Mouse (Mus musculus): ENCODE measurements around the gene Gnl1. TPM values are rescaled to one million over a fixed set of nuclear protein-coding genes. Genes with fewer than 3 reads are reported as not detected.
A peak's percentile ranks its signal among the peaks of the same experiment; 100 is the strongest.
"Not testable (repeated sequence)": the region's sequence is repeated elsewhere in the genome, so short reads cannot be mapped to it uniquely, and the experiment has no call there.

Gnl1 gene
- total and polyA plus RNA-seq, 2 experiments from 2014 or later, result 83.4 to 115 TPM

GRCm38 (mm10) chr17:36025901-36026300 is 46.2 kb downstream of the Gnl1 start:
- DNase-seq, result no peak
- H3K4me2 ChIP-seq (ENCODE audit: low read depth), result no peak overlapping the region

GRCm38 (mm10) chr17:36027663-36028062 is 48.0 kb downstream of the Gnl1 start:
- no peaks in the 10 kb centered on the region for H3K36me3 ChIP-seq (ENCODE audit: insufficient read depth)
- no peaks in the 10 kb centered on the region for H3K27me3 ChIP-seq (ENCODE audit: insufficient read depth, low read length)
- H3K4me1 ChIP-seq (ENCODE audit: insufficient read depth), result 0 out of 2 replicates have a peak, but pooled peaks cover 2% of the 10 kb centered on the region
- H3K4me2 ChIP-seq (ENCODE audit: low read depth), result no peak overlapping the region
- no peak for ATAC-seq
- H3K9ac ChIP-seq, result no peak overlapping the region
- no peak for TF ChIP-seq CTCF (IDR thresholded peaks at IDR 0.05; ENCODE audit: low read depth)
- no peak for DNase-seq
- 96% methylated on average over 4 of the region's 4 CpGs for WGBS
- H3K27ac ChIP-seq (ENCODE audit: low read depth, low read length), result no peak overlapping the region
- H3K4me3 ChIP-seq (ENCODE audit: low read depth, low read length), result no peak overlapping the region
- H3K9me3 ChIP-seq (ENCODE audit: low read length), result no peaks in the 10 kb centered on the region

More at GRCm38 (mm10) chr17:36025901-36026300, 46.2 kb downstream of the Gnl1 start:
- TF ChIP-seq CTCF (IDR thresholded peaks at IDR 0.05; ENCODE audit: low read depth), result no peak
- no peaks in the 10 kb centered on the region for H3K27me3 ChIP-seq (ENCODE audit: insufficient read depth, low read length)
- H3K36me3 ChIP-seq (ENCODE audit: insufficient read depth), result no peaks in the 10 kb centered on the region
- H3K27ac ChIP-seq (ENCODE audit: low read depth, low read length), result no peak overlapping the region
- H3K4me3 ChIP-seq (ENCODE audit: low read depth, low read length), result no peak overlapping the region
- WGBS, result 89% methylated on average over 4 of the region's 4 CpGs
- H3K9ac ChIP-seq, result no peak overlapping the region
- ATAC-seq, result no peak
- no peaks in the 10 kb centered on the region for H3K4me1 ChIP-seq (ENCODE audit: insufficient read depth)
- H3K9me3 ChIP-seq (ENCODE audit: low read length), result no peaks in the 10 kb centered on the region

- 0 out of 2 replicates have a peak, but pooled peaks cover 2% of the 10 kb centered on the region for H3K4me1 ChIP-seq (ENCODE audit: insufficient read depth)
- H3K36me3 ChIP-seq (ENCODE audit: insufficient read depth), result no peaks in the 10 kb centered on the region
- no peak overlapping the region for H3K9ac ChIP-seq
- H3K4me2 ChIP-seq (ENCODE audit: low read depth), result no peak overlapping the region
- no peaks in the 10 kb centered on the region for H3K27me3 ChIP-seq (ENCODE audit: insufficient read depth, low read length)
- ATAC-seq (no peak), DNase-seq (no peak)
- no peaks in the 10 kb centered on the region for H3K9me3 ChIP-seq (ENCODE audit: low read length)
- 90% methylated on average over 7 of the region's 7 CpGs for WGBS
- no peak overlapping the region for H3K4me3 ChIP-seq (ENCODE audit: low read depth, low read length)
- H3K27ac ChIP-seq (ENCODE audit: low read depth, low read length), result no peak overlapping the region
- TF ChIP-seq CTCF (IDR thresholded peaks at IDR 0.05; ENCODE audit: low read depth), result no peak
These were observed 49.4 kb downstream of the Gnl1 start for GRCm38 (mm10) chr17:36028879-36029619.

- not testable (repeated sequence) for H3K4me1 ChIP-seq (ENCODE audit: insufficient read depth); H3K36me3 ChIP-seq (ENCODE audit: insufficient read depth); H3K4me2 ChIP-seq (ENCODE audit: low read depth); ATAC-seq; H3K9ac ChIP-seq; DNase-seq; H3K27ac ChIP-seq (ENCODE audit: low read depth, low read length); H3K4me3 ChIP-seq (ENCODE audit: low read depth, low read length); H3K9me3 ChIP-seq (ENCODE audit: low read length); H3K27me3 ChIP-seq (ENCODE audit: insufficient read depth, low read length)
- WGBS, result 74% methylated on average over 2 of the region's 4 CpGs
These were observed 50.5 kb downstream of the Gnl1 start for GRCm38 (mm10) chr17:36030046-36030702.

- H3K4me1 ChIP-seq (ENCODE audit: insufficient read depth); H3K27ac ChIP-seq (ENCODE audit: low read depth, low read length); H3K27me3 ChIP-seq (ENCODE audit: insufficient read depth, low read length); H3K36me3 ChIP-seq (ENCODE audit: insufficient read depth); H3K9me3 ChIP-seq (ENCODE audit: low read length): not testable (repeated sequence)
- Histone ChIP-seq H3K4me2 (ENCODE audit: low read depth) (peak overlapping the region; percentile 91), H3K9ac (peak overlapping the region; percentile 39; the same call in 1 of the 2 replicates), H3K4me3 (ENCODE audit: low read depth, low read length) (peak overlapping the region; percentile 37)
- ATAC-seq, result 0 out of 2 replicates have a peak, but pooled peaks have one; percentile 5
- peak; percentile 7 for DNase-seq
- WGBS, result 36% methylated on average over 8 of the region's 8 CpGs
These were observed 51.3 kb downstream of the Gnl1 start for GRCm38 (mm10) chr17:36030703-36031582.

GRCm38 (mm10) chr17:36031583-36032331 is 52.1 kb downstream of the Gnl1 start:
- H3K9me3 ChIP-seq (ENCODE audit: low read length); H3K27me3 ChIP-seq (ENCODE audit: insufficient read depth, low read length); H3K36me3 ChIP-seq (ENCODE audit: insufficient read depth); H3K4me1 ChIP-seq (ENCODE audit: insufficient read depth); H3K27ac ChIP-seq (ENCODE audit: low read depth, low read length): not testable (repeated sequence)
- peak overlapping the region; percentile 44 for H3K9ac ChIP-seq
- TF ChIP-seq CTCF (IDR thresholded peaks at IDR 0.05; ENCODE audit: low read depth), result peak; percentile 64
- peak overlapping the region; percentile 91 for H3K4me2 ChIP-seq (ENCODE audit: low read depth)
- peak; percentile 86 for ATAC-seq
- H3K4me3 ChIP-seq (ENCODE audit: low read depth, low read length), result peak overlapping the region; percentile 37
- under 1% methylated on average over 40 of the region's 40 CpGs for WGBS
- peak; percentile 61 for DNase-seq

GRCm38 (mm10) chr17:36032351-36032875 is 52.8 kb downstream of the Gnl1 start, which contains the start of gene H2-T23:
Gene H2-T23 (minus strand): TSS chr17:36032855.
- peak within 1 kb of the TSS; percentile 91 for H3K4me2 ChIP-seq (ENCODE audit: low read depth)
- ATAC-seq (peak; percentile 10; the same call in 1 of the 2 replicates), DNase-seq (peak; percentile 23)
- peak within 1 kb of the TSS; percentile 44 for H3K9ac ChIP-seq
- 1% methylated on average over 23 of the region's 25 CpGs for WGBS
- peak within 1 kb of the TSS; percentile 37 for H3K4me3 ChIP-seq (ENCODE audit: low read depth, low read length)
- H3K27me3 ChIP-seq (ENCODE audit: insufficient read depth, low read length); H3K27ac ChIP-seq (ENCODE audit: low read depth, low read length); H3K4me1 ChIP-seq (ENCODE audit: insufficient read depth); H3K9me3 ChIP-seq (ENCODE audit: low read length); H3K36me3 ChIP-seq (ENCODE audit: insufficient read depth): not testable (repeated sequence)

- H3K9me3 ChIP-seq (ENCODE audit: low read length); H3K36me3 ChIP-seq (ENCODE audit: insufficient read depth); ATAC-seq; H3K27me3 ChIP-seq (ENCODE audit: insufficient read depth, low read length); H3K27ac ChIP-seq (ENCODE audit: low read depth, low read length); H3K9ac ChIP-seq; H3K4me3 ChIP-seq (ENCODE audit: low read depth, low read length); H3K4me2 ChIP-seq (ENCODE audit: low read depth); DNase-seq; H3K4me1 ChIP-seq (ENCODE audit: insufficient read depth): not testable (repeated sequence)
- 63% methylated on average over 3 of the region's 3 CpGs for WGBS
These were observed 54.9 kb downstream of the Gnl1 start for GRCm38 (mm10) chr17:36034524-36034923.
